Mouse (Mus musculus) hindbrain, embryonic 14.5 days (tissue): ENCODE measurements at regions not wholly inside any gene's neighbourhood (a gene's known extent, or its start where the extent isn't known, plus 50 kb on each side); places are given as distances from the start of the nearest gene placed in this dataset.

Source experiments
- ATAC-seq: fragments of 200-750 bp; cut with Nextera tagmentation; 2 replicates; pipeline ENCODE4 v1.8.0; 2017; ENCODE audit warnings: moderate number of reproducible peaks, mild to moderate bottlenecking, moderate TSS enrichment, moderate library complexity; ENCODE audit not compliant: low FRiP score
- DNase-seq: peaks from one replicate; pipeline ENCODE4 v3.0.0-alpha.2; 2015; ENCODE audit warnings: low spot score
- H3K27ac ChIP-seq: fragments of 300-500 bp; sonication (generic); 2 replicates; pipeline ENCODE4 v1.5.1; 2014; ENCODE audit warnings: mild to moderate bottlenecking, moderate library complexity
- H3K27me3 ChIP-seq: fragments of 300-500 bp; sonication (generic); 2 replicates; pipeline ENCODE4 v1.6.1; 2014; ENCODE audit warnings: mild to moderate bottlenecking, low read length, mixed read lengths; ENCODE audit not compliant: control insufficient read depth, insufficient read depth
- H3K36me3 ChIP-seq: fragments of 300-500 bp; sonication (generic); replicated peaks from 2 replicates; pipeline ENCODE4 v1.6.1; 2014; ENCODE audit not compliant: control insufficient read depth, insufficient read depth
- H3K4me1 ChIP-seq: fragments of 300-500 bp; sonication (generic); replicated peaks from 2 replicates; pipeline ENCODE4 v1.6.1; 2014; ENCODE audit warnings: antibody characterized with exemption, low read length, mixed read lengths; ENCODE audit not compliant: control insufficient read depth, insufficient read depth
- H3K4me2 ChIP-seq: fragments of 300-500 bp; sonication (generic); replicated peaks from 2 replicates; pipeline ENCODE4 v1.6.1; 2014; ENCODE audit warnings: mild to moderate bottlenecking, moderate library complexity
- H3K4me3 ChIP-seq: fragments of 300-500 bp; sonication (generic); replicated peaks from 2 replicates; pipeline ENCODE4 v1.5.1; 2014; ENCODE audit warnings: mild to moderate bottlenecking, low read length
- H3K9ac ChIP-seq: fragments of 300-500 bp; sonication (generic); 2 replicates; pipeline ENCODE4 v1.6.1; 2014
- H3K9me3 ChIP-seq: fragments of 300-500 bp; sonication (generic); 2 replicates; pipeline ENCODE4 v1.6.1; 2016; ENCODE audit warnings: low read length; ENCODE audit not compliant: control insufficient read depth
- WGBS: fragments of 180-500 bp; shearing (Covaris S2); extraction: QIAGEN DNeasy Blood & Tissue Kit; methylation state at CpG from one replicate; pipeline ENCODE4 v1.1.7; 2014; 5-methylcytosine and 5-hydroxymethylcytosine counted together

DNA sequence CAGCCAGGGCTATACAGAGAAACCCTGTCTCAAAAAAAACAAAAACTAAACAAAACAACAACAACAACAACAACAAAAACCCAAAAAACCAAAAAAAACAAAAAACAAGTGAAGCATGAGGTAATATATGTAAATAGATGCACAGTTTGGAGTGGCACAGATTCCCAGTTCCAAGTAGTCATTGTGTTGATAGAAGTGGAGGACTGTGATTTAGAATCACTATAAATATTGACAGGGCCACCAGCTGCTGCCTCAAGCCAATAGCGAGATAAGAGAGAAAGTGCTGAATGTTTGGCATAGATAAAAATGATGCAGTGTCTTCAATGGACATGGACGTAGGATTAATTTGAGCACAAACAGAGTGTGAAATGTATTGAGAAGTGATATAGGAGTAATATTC, 266.9 kb upstream of the Cntnap5a start:
- ATAC-seq = no peak

DNA sequence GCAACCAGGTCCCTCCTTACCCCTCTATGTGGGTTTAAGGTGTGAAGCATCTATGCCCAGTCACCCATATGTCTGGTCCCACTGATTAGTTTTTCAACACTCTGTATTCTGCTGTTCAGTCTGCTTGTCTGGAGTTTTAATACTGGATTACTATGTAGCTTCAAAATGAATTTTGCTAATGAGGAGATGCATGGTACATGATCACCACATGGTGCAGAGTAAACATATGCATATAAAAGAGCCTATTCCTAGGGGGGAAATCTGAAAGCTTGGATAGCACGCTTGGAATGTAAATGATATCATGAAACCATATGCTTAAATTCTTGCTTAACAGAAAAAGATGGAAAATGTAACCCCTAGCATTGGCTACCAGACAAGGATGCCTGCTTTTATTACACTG, 262.1 kb upstream of the Cntnap5a start:
- DNase-seq (no peak), ATAC-seq (peak; percentile 70; the same call in 1 of the 2 replicates)
- Histone ChIP-seq H3K9ac (no peak overlapping the region), H3K4me2 (no peak overlapping the region), H3K27me3 (no peaks in the 10 kb centered on the region), H3K36me3 (no peaks in the 10 kb centered on the region), H3K27ac (no peak overlapping the region; the same call in 1 of the 2 replicates), H3K4me3 (no peak overlapping the region), H3K4me1 (no peaks in the 10 kb centered on the region), H3K9me3 (no peaks in the 10 kb centered on the region)
- 48% methylated on average over 1 of the region's 1 CpGs for WGBS

More for the DNA sequence above, 266.9 kb upstream of the Cntnap5a start:
- Histone ChIP-seq H3K4me3 (no peak overlapping the region), H3K4me2 (no peak overlapping the region), H3K9me3 (no peaks in the 10 kb centered on the region), H3K9ac (no peak overlapping the region), H3K27me3 (no peaks in the 10 kb centered on the region), H3K36me3 (no peaks in the 10 kb centered on the region), H3K4me1 (no peaks in the 10 kb centered on the region), H3K27ac (no peak overlapping the region)
- no peak for DNase-seq
- WGBS = 50% methylated on average over 2 of the region's 2 CpGs

DNA sequence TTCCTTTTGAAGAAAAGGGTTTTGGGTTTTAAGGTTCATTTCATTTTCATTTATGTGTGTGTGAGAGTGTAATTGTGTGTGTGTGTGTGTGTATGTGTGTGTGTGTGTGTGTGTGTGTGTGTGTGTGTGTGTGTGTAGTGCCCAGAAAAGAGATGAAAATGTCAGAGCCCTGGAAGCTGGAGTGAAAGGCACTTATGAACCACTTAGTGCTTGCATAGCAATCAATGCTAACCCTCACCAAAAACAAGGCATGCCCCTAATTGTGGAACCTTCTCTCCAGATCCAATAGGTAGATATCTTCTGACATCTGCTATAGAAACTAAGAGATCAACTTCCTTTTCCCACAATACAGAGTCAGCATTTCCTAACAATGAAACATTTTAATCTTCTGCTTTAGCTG, 261.6 kb upstream of the Cntnap5a start:
- H3K27me3 ChIP-seq = no peaks in the 10 kb centered on the region
- ATAC-seq (no peak), DNase-seq (no peak)
- no peak overlapping the region for H3K4me3 ChIP-seq
- H3K9ac ChIP-seq = no peak overlapping the region
- no peak overlapping the region; the same call in 1 of the 2 replicates for H3K27ac ChIP-seq
- no peaks in the 10 kb centered on the region for H3K36me3 ChIP-seq
- H3K4me1 ChIP-seq = no peaks in the 10 kb centered on the region
- no peak overlapping the region for H3K4me2 ChIP-seq
- no peaks in the 10 kb centered on the region for H3K9me3 ChIP-seq
